Mouse (Mus musculus): ENCODE results near the gene Hif1an.
A peak's percentile ranks its signal among the peaks of the same experiment; 100 is the strongest.

Gene Hif1an

GRCm38 (mm10) chr19:44564006-44564405, 1.4 kb downstream of the Hif1an start:
- DNase-seq (ENCODE audit: low read depth), result no peak

DNA sequence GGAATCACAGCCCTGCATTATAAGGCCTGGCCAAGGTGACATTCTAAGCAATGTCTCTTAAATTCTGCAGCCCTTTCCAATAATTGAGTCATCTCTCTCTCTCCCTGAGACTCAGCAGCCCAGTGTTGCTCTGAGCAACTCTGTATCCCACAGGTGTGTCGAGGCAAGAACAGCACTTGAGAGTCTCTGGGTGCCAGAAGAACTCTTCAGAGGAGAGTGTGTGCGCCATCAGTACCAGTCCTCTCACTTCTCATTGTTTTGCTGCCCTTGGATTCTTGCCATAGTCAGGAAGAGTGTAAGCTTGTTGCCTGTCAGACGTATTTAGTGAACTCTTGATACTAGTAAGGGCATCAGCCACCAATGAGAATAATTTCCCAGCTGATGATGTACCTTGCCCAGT, 5.1 kb downstream of the Hif1an start:
- no peak for DNase-seq (ENCODE audit: low read depth)

DNA sequence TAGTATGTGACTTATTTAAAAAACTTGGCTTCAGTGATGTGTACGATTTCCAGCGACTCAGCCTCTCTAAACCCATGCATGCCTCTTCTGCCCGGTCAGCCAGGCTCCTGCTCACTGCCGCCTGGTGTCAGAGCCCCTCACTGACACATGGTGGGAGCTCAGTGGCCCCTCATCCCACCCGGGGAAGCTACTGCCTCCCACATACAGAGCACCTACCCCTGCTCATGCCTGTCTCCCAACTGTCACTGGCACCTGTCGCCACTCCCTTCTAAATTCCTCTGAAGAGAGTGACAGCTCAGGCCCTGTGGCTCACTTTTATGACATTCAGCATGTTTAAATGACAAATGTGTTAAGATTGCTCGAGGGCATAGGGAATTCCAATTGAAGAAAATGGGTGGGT, 13.6 kb downstream of the Hif1an start:
- DNase-seq (ENCODE audit: low read depth), result no peak

GRCm38 (mm10) chr19:44578038-44578437, 15.4 kb downstream of the Hif1an start:
- DNase-seq (ENCODE audit: low read depth), result no peak

DNA sequence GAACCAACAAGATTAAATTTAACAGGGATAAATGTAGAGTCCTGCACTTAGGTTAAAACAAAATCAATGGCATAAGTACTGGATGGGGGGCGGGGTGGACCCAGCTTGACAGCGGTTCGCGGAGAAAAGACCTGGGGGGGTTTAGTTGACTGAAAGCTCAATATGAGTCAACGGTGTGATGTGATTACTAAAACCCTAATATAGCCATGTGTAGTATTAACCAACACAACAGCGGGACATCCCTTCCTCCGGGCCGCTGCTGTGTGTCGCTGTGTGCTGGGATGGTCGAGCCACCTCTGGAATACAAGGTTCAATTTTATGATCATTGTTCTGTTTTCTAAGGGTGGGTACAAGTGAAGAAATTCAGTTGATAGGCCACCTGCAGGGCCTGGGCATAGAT, 19.5 kb downstream of the Hif1an start:
- DNase-seq (ENCODE audit: low read depth), result no peak

DNA sequence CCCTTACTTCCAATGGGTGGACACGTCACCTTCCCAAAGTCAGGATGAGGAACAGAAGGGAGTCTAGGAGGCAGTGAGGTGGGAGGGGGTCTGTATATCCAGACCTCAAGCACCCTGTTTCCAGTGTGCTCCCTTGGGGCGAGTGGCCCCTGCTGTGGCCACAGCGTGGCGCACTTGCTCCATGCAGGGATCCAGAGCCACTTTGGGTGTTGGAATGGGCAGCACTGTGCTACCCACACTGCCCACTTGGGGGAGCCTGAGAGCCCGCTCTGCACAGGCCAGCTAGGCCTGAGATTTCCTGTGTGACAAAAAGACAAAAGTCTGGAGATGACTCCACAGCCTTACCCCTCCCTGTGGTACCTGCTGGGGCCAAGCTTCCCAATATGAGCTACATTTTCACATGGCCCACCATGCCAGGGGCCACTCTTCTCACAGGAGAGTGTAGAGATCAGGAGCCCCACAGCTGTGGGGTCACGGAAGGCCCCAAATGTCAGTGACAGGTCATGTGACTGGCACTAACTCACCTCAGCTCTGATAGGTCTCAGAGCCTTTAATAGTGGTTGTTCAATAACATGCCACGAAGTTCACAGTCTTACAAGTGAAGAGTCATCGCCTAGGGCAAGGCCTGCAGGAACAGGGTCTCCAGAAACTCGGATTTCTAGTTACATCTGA, 20.1 kb downstream of the Hif1an start:
- peak; percentile 77 for DNase-seq (ENCODE audit: low read depth)

- DNase-seq (ENCODE audit: low read depth), result no peak
These were observed 25.4 kb downstream of the Hif1an start for GRCm38 (mm10) chr19:44588036-44588435.

DNA sequence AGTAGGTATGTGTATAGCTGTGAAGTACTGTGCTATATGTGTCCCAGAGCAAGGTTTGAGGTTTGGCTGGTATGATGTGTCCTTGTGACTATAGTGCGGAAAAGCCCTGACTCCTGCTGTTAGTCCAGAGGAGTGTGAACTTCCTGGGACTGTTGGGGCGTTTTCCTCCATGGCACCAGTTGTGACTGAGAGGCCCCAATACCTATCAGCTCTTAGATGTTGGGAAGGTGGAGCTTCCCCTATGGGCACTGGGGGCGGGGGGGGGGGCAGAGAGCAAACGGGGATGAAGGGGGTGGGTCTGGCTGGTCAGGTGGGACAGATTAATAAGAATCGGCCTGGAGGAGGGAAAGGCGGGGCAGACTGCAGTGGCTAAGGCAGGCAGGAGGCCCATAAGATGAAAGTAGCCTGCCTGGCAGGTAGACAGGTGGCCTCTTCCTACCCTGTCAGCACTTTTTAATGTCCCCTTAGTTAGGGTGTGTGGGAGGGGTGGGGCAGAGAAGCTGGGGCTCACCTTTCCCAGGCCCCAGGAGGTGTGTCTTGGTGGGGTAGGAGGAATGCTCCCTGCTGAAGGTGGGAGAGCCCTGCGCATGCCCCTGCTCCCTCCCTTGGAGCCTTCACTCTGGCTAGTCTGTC, 27.1 kb downstream of the Hif1an start:
- no peak for DNase-seq (ENCODE audit: low read depth)

DNA sequence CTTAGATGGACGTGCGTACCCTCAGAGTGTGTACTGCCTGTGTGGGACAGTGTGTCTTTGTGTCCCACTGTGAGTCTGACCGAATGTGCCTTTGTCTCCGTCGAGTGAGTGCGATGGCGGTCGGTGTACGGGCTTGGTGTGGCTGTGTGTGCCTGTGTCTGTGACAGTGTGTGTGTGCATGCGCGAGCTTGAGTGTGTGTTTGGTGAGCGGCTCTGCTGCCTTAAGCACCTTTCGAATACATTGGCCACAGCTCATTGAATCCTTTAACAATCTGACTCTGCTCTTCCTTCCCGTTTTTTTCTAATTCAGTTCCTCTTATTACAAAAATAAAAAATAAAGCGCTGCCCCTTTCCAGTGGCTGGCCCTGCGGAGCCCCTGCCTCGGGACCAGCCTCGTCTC, 28.3 kb downstream of the Hif1an start:
- DNase-seq (ENCODE audit: low read depth), result no peak

- DNase-seq (ENCODE audit: low read depth), result no peak
These were observed 29.0 kb downstream of the Hif1an start for GRCm38 (mm10) chr19:44591638-44592037.

- DNase-seq (ENCODE audit: low read depth), result no peak
These were observed 31.5 kb downstream of the Hif1an start for GRCm38 (mm10) chr19:44594180-44594579.

DNA sequence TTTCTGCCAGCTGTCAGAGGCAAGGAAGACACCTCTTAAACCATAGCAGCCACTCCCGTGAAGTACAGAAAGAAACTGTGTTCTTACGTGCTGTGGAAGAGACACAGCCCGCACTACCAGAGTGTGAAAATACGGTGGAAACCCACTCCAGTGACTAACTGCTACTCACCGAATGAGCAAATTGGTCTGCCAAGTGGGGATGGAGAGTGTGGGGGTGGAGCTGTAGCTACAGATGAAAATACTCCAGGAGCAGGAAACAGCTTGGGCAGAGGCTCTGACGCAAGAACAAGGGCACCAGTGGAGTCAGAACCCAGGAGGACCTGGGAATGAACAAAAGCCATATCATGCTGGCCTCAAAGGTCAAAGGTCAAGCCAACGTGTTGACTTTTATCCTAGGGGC, 55.5 kb downstream of the Hif1an start:
- no peak for DNase-seq (ENCODE audit: low read depth)

Data from c-Kit-positive CD71-negative TER-119-negative erythroid progenitor cells, embryonic 14.5 days (primary cell).